Mouse (Mus musculus) cerebellum, adult 2 months (tissue): ENCODE results near the gene Gcfc2.

Source experiments
- CTCF ChIP-seq: fragments of 200-500 bp; IDR thresholded peaks from 2 replicates; pipeline ENCODE4 v1.5.1; 2011; ENCODE audit warnings: low read depth, mild to moderate bottlenecking, control low read depth, low read length, moderate library complexity, borderline replicate concordance; ENCODE audit not compliant: insufficient read depth
- POLR2A ChIP-seq: fragments of 200-500 bp; IDR thresholded peaks from 2 replicates; pipeline ENCODE4 v1.6.1; 2011; ENCODE audit warnings: low read length, control low read depth, borderline replicate concordance; ENCODE audit not compliant: insufficient read depth

- TF ChIP-seq POLR2A, result no peak
- TF ChIP-seq CTCF, result no peak
These were observed 21.0 kb downstream of the Gcfc2 start for GRCm38 (mm10) chr6:81944432-81944831.
